Mouse (Mus musculus) liver, adult 2 months (tissue): ENCODE results near the gene C1d.

Experiments
- CTCF ChIP-seq: fragments of 200-500 bp; IDR thresholded peaks from 2 replicates; pipeline ENCODE4 v1.5.1; 2011; ENCODE audit warnings: low read depth, low read length, control low read depth
- POLR2A ChIP-seq: fragments of 200-500 bp; IDR thresholded peaks from 2 replicates; pipeline ENCODE4 v1.6.1; 2011; ENCODE audit warnings: low read length, control low read depth; ENCODE audit not compliant: insufficient read depth; ENCODE audit errors: extremely low read depth

- TF ChIP-seq POLR2A: no peak
- no peak for TF ChIP-seq CTCF
These were observed 8.7 kb upstream of the C1d start for GRCm38 (mm10) chr11:17248715-17249114.
